Mouse (Mus musculus) c-Kit-positive CD71-positive TER-119-negative erythroid progenitor cells, embryonic 14.5 days (primary cell): ENCODE results near the gene Rasef.
"Not testable (repeated sequence)": the region's sequence is repeated elsewhere in the genome, so short reads cannot be mapped to it uniquely, and the experiment has no call there.

ENCODE experiments used
- DNase-seq: peaks from one replicate; pipeline ENCODE4 v3.0.0-alpha.2; 2013; ENCODE audit warnings: low read depth

The Rasef gene

GRCm38 (mm10) chr4:73790260-73791185, at the start of gene Rasef:
Rasef (minus strand) TSS chr4:73790994.
- DNase-seq = no peak

DNA sequence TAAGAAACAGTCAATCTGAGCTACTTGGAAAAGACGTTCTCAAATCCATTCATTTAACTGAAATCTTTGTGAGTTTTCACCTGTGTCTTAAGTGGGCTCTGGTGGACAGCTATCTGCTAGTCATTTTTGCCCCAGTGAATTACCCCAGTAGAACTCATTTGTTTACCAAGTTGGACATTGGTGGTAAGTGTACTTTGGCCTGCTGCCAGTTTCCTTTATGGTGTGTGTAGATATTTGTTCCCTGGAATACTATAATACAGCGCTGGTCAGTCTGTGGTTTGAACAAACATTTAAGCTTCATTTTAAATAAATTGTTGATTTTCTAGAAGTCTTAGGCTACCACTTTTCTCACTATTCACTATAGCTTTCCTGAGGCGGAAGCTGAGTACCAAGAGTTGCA, 35.8 kb upstream of the Rasef start:
- no peak for DNase-seq

- no peak for DNase-seq
Measured at GRCm38 (mm10) chr4:73791186-73791540, 369 bp upstream of the Rasef start.

DNA sequence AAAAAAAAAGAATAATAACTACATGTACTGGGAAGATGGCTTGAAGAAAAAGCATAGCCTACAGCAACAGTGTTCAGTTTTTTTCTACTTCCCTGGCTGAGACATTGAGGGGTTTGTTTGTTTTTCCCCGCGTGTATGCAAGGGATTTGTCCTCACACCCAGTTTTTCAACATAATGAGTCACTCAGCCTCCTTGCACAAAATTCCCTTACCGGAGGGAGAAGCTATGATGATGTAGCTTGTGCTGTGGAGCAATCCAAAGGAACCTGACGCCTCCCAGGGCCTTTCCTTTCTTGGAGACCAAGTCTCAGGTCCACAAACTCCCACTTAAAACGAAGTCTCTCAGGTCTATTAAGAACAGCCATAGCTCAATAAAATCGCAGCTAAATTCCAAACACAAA, 1.3 kb downstream of the Rasef start:
- no peak for DNase-seq

DNA sequence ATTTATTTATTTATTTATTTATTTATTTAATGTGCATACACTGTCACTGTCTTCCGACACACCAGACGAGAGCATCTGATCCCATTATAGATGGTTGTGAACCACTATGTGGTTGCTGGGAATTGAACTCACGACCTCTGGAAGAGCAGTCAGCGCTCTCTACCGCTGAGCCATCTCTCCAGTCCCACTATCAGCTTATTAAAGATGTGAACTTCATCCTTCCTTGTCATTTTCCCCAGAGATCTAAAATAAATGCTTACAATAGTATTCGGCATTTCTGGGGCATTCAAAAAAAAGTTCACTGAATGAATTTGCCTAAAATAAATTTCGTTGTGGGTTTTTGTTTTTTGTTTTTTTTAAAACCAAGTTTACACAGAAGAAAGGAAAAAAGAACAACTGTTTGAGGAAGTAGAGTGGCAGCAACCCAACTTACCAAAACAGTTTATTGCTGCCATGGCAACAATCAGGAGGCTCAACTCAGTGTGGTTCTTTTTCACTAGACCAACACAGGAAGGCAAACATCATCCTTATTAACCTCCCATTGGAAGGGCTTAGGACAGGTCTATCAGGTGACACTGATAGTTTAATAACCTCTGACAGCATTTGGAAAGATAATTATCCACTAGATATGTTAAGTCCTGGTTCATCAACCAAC, 2.6 kb downstream of the Rasef start:
- no peak for DNase-seq

- no peak for DNase-seq
Measured at GRCm38 (mm10) chr4:73784147-73784546, 6.6 kb downstream of the Rasef start.

- no peak for DNase-seq
Measured at GRCm38 (mm10) chr4:73781061-73781460, 9.7 kb downstream of the Rasef start.

DNA sequence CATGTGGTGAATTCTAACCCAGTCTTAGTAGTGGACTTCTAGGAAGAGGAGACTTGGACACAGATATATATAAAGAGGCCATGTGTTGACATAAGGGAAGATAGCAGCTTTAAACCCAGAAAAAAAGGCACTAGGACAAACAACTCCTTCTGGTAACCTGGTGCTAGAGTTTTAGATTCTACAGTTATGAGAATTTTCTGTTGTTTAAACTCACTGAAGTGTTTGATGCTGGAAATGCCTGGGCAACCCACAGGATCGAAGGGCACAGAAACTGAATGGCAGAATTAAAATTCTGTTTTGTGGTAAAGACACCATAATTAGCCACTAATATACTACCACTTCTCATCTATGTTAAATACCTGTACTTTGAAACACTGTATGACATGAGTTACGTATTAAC, 15.5 kb downstream of the Rasef start:
- DNase-seq = no peak

GRCm38 (mm10) chr4:73773831-73774810, 16.7 kb downstream of the Rasef start:
- no peak for DNase-seq

- DNase-seq = no peak
Measured at GRCm38 (mm10) chr4:73772028-73772427, 18.8 kb downstream of the Rasef start.

DNA sequence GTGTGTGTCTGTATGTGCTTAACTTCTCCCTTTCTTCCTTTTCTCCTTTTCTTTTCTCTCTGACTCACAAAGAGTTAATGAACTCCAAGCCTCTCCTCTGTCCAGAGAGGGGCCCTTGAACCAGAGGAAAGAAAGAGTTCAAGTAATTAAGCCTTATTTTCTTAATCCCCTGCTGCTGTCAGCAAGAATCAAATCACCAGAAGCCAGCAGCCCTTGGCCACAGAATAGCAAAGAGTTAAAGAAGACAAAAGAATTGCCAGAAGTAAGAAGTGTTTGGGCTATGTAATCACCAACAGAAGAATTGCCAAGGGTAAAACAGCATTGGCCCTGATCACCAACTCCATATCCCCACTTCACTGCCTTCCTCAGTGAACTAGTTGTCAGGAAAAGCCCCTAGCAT, 20.2 kb downstream of the Rasef start:
- DNase-seq = no peak

GRCm38 (mm10) chr4:73768156-73768555, 22.6 kb downstream of the Rasef start:
- no peak for DNase-seq

DNA sequence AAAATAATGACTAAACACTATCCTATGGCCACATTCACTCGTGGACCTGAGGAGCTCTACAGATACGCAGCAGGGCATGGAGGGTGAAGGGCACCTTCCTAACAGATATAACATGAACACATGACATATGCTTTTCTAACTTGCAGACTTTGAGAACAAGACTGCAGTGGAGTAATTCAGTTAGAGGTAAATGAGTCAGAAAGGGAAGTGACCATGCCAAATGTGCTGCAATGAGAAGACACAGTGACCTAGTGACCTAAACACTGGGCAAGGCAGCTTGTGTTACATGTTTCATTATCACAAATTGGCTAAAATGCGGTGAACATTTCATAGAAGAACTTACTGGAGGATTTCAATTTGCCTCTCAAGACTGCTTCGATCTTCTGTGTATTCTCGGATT, 42.6 kb downstream of the Rasef start:
- DNase-seq = no peak

- no peak for DNase-seq
Measured at GRCm38 (mm10) chr4:73739439-73739838, 51.4 kb downstream of the Rasef start.

- DNase-seq = no peak
Measured at GRCm38 (mm10) chr4:73719819-73720218, 71.0 kb downstream of the Rasef start.

- DNase-seq = no peak
Measured at GRCm38 (mm10) chr4:73718761-73719160, 72.0 kb downstream of the Rasef start.

DNA sequence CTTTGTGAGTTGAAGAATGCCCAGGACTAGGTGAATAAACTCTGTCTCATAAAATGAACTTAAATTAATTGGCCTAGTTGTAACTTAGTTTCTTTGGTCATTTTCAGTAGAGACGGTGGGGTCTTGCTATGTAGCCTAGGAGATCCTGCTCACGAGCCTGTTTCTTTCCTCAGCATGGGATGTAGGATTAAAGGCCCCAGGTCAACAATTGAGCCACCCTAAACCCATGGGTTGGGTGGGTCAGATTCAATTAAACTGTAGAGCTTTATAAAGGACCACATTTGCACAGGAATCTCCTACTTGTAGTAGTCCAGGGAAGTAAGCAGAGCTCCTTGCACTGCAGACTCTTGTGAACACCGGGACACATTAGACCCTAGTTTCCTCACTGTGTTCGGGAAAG, 107.6 kb downstream of the Rasef start, which contains the start of gene Gm428:
Gene Gm428 (plus strand): TSS at position 301 of the 400 bp plus-strand sequence.
- not testable (repeated sequence) for DNase-seq

DNA sequence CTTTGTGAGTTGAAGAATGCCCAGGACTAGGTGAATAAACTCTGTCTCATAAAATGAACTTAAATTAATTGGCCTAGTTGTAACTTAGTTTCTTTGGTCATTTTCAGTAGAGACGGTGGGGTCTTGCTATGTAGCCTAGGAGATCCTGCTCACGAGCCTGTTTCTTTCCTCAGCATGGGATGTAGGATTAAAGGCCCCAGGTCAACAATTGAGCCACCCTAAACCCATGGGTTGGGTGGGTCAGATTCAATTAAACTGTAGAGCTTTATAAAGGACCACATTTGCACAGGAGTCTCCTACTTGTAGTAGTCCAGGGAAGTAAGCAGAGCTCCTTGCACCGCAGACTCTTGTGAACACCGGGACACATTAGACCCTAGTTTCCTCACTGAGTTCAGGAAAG, 122.7 kb downstream of the Rasef start, which contains the start of gene Gm11239:
Gene Gm11239 (plus strand): TSS at position 301 of the 400 bp plus-strand sequence.
- DNase-seq = not testable (repeated sequence)
